Mouse (Mus musculus): ENCODE results near the gene Pitpnb.

Gene Pitpnb

DNA sequence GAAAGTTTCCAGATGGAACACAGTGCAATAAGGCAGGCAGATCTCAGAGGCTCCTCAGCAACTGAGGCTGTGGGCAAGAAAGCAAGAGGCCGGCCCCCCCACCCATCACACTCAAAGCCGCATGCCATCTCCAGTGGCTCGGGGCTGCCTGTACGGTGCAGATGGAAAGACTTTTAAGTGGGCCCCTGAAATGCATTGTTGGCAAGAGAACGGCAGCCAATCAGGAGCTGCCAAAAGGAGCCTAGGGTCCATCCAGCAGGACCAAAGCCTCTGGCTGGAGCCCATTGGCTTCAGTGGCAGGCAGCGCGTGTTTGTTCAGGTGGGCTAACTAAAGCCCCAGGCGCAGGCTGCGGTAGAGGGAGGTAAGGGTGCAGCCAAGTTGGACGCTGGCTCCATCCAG is 65.2 kb downstream of the Pitpnb start:
- no peak for DNase-seq (ENCODE audit: extremely low read depth, low read depth, low spot score)

DNA sequence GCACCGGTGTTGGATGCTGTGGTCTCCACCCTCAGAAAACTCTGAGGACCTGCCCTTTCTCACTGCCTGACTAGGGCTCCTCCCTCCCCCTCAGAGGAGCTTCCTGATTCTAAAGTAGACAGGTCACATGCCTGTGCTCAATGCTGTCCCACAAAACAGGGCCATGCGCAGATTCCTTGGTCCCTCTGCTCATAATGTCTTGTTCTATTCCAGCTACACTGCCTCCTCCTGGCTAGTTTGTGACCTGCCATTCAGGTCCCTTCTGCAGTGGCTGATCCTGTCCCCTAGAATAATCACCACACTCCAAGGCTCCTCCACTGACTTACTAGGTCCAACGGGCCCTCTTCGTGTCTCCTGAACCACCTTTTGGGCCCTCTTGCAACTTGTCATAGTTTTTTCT is 65.6 kb downstream of the Pitpnb start:
- no peak for DNase-seq (ENCODE audit: extremely low read depth, low read depth, low spot score)

DNA sequence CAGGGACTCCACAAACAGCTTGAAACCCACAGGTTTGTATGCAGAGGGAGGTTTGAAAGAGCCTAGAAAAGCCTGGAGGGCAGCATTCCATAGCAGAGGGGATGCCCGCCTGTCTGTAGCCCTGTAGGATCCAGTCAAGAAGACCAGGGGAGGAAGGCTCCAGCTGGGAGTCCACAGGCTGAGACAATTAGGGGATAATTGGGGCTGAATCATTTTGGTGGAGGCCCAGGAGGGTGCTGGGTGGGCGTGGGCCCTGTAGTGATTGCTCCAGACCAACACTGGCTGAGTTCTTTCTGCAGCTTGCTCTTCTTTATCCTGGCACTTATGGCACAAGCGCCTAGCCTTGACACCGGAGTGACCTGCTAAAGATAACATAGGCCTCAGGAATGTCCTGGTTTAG is 67.9 kb downstream of the Pitpnb start:
- no peak for DNase-seq (ENCODE audit: extremely low read depth, low read depth, low spot score)

DNA sequence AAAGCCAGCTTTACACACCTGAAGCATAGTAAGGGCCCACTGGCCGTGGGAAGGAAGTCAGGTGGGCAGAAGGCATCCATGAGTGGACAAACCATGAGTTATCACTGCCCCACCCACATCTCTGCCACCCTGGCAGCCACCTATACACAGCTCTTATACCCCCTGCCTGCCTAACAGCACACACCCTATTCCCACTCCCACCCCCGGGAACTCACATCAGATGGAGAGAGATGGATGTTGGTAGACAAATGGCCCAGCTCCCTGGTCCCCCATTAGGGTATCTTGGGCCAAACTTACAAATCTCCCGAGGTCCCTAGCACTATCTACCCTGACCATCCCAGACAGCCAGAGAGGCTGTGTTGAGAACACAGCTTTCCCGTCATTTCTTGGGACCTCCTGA is 68.7 kb downstream of the Pitpnb start:
- DNase-seq (ENCODE audit: extremely low read depth, low read depth, low spot score) = no peak

DNA sequence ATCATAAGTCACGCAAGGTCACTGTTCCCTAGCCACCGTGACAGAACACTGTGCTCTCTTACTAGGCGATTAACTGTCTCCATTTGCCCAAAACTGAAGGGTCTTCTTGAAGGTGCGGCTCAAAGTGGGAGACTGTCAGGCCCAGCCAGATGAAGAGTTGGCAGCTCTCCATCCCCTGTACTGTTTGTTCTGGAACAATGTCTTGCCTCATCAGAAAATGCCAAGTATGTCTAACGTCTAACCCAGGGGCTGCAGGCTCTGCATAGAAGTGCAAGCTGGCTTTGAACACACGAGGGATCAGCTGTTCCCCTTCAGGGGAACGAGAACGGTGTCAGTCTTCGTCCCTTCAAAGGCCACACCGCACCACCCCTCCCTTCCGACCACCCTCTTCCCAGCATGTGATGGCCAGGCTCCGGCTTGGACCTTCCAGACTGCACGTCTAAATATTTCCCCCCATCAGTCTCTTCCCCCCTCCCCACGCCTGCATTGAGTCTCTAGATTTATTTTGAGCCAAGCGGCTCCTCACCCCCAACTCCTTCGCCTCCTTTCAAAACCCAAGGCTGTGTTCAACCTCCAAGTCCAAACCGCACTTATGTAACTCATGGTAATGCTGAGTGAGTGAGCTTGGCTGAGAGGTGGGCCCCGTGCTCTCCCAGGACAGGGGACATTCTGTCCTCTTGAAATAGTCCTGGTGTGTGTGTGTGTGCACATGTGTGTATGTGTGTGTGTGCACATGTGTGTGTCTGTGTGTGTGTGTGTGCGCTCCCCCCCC is 71.5 kb downstream of the Pitpnb start:
- no peak for DNase-seq (ENCODE audit: extremely low read depth, low read depth, low spot score)

DNA sequence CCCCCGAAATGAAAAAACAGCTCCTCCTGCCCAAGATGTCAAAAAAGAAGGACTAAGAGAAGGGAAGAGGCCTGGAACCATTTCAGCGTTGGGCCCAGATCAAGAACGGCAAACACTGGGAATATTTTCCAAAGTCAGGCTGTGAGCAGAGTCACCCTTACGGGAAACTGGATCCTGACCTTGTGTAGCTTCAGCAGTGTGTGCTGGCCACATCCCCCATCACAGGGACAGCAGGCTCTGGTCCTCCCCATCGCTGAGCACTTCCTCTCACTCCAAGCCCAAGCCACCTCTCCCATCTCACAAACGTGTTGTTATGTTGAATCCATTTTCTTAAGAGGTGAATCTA is 72.1 kb downstream of the Pitpnb start:
- DNase-seq (ENCODE audit: extremely low read depth, low read depth, low spot score) = no peak

DNA sequence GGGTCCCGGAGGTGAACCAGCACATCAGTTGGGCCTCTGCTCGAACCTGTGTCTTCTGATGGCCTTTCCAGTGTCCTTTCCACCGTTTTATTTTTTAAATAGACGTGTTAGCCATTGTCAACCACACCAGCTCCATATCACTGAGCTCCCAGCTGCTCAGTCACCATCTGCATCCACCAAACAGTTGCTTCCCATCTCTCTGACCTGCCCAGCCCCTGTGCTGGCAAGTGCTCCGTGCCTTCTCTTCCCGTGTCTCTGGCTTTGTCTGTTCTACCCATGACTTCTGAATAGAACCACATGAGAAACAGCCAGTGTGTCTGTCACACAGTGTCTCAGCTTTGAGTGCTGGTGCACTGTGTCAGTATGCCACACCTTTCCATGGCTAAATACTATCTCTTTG is 74.2 kb downstream of the Pitpnb start:
- DNase-seq (ENCODE audit: extremely low read depth, low read depth, low spot score) = no peak

DNA sequence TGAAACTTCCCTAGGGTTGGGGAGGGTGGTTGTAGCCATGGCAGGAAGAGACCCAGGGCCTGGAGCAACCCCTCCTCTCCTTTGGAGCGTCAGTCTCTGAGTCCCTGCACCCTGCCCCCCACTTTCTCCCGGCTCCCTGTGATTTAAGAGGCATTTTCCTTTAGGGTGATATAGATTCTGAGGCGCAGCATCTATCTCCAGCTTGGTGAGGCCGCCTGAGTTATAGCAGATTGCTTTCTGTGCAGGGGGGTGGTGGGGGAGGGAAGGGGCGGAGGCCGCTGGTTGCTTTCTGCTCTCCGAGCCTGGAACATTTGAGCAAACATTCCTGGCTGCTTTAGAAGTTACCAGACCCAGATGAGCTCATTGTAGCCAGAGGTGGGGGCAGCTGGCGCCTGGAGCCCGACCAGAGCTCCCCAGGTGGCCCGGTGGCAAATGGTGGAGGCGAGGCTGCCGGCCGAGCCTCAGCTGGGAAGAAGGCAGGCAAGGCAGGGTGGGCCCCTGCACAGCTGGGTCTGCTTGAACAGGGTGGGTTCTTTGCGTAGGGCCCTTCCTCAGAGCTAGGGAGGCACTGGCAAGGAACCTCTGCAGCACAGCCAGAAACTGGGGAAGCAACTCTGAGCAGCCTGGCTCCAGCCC is 78.0 kb downstream of the Pitpnb start:
- no peak for DNase-seq (ENCODE audit: extremely low read depth, low read depth, low spot score)

DNA sequence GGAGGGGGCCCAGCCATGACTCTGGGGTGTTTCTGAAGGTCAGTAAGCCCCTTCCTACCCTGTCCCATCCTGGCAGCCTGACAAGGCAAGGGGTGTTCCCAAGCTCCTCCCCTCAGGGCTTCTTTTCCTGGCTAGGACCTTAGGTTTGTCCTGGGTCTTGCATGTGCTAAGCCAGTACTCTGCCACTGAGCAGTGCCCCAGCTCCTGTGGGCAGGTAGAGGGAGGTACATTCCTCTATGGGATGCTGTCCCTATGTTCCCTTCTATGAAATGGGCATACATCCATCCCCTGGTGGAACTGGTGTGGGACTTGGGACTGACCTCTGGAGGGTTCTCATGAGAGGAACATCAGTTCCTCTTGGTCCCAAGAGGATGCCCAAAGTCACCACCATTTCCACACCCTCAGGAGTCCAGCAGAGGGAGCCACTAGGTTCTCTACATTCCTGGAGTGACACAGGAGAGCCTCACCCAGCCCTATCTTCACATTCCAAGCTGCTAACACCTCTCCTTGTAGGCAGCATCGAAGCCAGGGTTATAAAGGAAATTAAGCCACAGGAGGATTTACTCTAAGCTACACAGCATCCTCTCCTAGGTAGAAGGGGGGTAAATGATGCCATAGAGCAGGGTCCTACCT is 79.0 kb downstream of the Pitpnb start:
- DNase-seq (ENCODE audit: extremely low read depth, low read depth, low spot score) = no peak

DNA sequence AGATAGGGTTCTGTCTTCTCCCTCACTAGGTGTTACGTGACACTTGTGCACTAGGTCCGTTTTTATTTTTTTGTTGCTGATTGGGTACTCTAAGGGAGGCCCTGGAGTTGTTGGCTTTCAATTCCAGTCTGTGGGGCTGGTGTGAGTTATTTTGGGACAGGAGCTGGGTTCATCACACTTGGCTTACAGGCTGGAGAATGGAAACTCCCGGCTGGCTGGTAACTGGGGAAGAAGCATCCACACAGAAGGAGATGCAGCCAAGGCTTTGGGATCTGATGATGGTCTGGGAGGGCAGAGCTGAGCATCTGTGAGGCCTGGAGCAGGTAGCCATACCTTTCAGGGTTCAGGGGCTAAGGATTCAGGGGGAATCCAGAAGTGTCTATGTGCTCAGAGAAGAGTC is 80.1 kb downstream of the Pitpnb start:
- DNase-seq (ENCODE audit: extremely low read depth, low read depth, low spot score) = no peak

DNA sequence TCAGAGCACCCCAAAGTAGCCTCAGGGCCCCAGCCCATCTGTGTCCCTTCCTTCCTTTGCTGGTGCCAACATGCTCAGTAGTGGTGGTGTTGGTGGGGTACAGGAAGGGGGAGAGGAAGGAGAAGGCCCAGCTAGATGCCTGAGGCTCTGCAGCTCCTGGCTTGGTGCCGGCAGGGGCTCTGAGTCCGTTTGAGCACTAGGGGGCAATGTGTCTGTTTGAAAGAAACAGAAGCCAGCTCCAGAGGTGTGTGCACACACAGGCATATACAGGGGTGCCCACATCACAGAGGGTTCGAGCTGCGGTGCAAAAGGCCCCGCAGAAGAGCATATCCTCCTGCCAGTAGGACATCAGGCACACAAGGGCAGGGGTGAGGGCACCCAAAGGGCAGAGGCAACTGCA is 83.6 kb downstream of the Pitpnb start:
- DNase-seq (ENCODE audit: extremely low read depth, low read depth, low spot score) = no peak

DNA sequence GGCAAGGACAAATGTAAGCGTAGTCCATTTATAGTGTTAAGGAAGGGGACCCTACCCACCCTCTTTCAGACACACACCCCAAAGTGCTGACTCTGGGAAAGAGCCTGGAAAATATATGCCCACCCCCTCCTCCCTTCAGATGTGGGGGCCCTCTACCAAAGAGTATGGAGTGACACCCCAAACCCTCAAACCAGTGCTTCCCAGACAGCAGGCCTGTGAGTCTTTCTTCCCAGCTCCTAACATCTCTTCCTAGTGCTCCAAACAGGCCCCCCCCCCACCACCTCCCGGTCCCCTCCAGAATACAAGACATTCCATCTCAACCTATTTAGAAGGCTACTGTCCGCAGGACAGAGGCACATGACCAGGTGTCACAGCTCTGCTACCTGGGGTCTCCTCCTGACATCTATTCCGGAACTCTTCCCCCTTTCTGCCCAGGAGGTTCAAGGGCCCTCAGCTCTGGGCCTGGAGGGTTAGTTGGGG is 84.2 kb downstream of the Pitpnb start:
- DNase-seq (ENCODE audit: extremely low read depth, low read depth, low spot score) = no peak

DNA sequence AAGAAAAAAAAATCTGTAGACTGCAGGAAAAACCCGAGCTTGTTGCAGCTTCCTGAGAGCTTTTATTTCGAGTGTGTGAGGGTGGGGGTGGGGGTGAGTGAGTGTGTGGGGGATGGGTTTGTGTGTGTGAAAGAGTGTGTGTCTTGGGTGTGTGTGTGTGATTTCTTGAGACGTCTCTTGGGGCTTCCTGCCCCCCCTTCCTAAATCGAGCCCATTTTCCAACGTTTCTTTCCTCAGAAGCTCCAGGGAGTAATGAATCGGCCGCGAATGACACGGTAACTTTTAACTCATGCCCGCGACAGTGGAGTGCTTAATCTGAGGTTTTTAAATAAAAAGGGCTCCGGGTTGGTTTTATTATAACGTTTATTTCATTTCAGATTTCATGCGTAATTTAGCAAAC is 85.0 kb downstream of the Pitpnb start:
- DNase-seq (ENCODE audit: extremely low read depth, low read depth, low spot score) = no peak

DNA sequence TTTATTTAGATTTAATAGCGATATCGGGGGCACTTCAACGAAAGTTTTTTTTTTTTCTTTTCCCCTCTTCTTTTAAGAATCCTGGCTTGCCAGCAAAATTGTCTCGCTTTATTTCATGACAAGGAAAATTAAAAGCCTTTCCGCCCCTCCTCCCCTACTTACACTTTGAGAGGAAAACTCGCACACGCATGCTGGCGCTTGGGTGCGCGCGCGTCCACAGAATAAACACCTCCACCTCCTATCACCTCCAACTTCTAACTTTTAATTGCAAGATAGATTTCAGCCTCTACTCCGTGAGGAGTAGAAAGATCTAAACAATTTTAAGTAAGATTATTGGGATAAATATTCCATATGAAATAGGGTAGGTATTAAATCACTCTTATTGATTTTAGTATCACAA is 85.5 kb downstream of the Pitpnb start:
- no peak for DNase-seq (ENCODE audit: extremely low read depth, low read depth, low spot score)

DNA sequence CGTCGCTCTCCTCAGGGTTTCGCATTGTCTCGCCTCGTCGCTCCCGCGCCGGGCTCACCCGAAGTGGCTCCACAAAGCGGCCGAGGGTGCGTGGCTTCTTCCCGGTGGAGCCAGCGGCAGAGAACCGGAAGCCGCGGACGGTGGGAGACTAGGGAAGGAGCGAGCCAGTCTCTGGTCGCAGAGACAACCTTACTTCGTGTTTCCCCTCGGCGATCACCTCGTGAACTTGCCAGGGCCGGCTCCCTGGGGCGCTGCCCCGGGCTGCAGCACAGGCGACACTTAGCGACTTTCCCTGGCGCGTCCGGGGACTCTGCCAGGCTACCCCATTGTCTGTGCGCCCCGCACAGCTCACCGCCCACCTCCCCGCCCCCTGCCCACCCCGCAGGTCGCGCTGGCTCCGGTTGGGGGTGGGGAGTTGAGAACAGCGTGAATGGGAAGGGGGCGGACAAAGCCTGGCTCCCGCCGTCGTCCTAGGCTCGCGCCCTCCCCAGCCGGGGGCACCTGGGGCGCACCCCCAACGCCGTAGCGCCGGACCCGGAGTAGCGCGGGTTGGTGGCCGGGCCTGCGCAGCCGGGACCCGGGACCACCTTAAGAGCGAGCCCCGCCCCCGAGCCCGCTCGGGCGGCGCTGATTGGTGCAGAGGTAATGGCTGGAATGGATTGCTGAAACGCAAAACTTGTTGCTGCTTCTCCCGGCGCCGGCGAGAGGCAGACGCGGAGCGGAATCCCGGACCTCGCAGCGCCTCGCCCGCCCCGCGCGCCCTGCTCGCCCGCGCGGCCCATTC is 86.2 kb downstream of the Pitpnb start, which contains the start of gene Mn1:
Mn1 (plus strand) TSS at position 772 of the 784 bp plus-strand sequence.
- no peak for DNase-seq (ENCODE audit: extremely low read depth, low read depth, low spot score)

DNA sequence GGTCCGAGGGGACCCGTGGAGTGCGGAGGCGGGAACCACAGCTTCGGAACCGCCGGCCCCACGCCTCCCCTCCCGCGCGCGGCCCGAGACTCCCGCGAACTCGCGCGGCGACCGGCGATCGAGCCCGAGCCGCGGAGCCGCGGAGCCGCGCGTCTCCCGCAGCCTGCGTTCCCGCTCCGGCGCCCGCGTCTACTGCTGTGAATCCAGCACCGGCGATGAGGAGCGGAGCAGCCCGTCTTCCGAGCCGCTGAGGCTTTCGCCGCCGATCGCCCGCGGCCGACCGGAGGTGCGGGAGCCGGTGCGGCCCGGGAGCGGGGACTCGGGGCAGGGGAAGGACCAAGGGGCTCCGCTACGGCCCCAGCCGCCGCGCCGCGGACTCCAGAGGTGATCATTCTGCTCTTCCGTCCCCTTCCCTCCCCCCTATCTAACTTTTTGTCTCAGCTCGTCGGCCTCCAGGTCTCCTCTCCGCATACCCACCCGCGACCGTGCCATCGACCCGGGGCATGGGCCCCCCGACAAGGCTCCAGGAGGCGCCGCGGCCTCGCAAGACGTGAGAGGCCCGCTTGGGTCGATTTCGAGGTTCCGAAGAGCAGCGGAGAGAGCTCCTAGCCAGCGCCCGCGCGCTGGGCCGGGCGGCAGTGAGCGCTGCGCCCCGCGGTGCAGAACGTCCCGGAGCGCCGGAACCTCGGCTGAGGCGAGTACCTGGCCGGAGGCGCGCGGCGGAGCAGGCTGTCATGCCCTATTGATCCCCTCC is 87.0 kb downstream of the Pitpnb start:
- DNase-seq (ENCODE audit: extremely low read depth, low read depth, low spot score) = no peak

DNA sequence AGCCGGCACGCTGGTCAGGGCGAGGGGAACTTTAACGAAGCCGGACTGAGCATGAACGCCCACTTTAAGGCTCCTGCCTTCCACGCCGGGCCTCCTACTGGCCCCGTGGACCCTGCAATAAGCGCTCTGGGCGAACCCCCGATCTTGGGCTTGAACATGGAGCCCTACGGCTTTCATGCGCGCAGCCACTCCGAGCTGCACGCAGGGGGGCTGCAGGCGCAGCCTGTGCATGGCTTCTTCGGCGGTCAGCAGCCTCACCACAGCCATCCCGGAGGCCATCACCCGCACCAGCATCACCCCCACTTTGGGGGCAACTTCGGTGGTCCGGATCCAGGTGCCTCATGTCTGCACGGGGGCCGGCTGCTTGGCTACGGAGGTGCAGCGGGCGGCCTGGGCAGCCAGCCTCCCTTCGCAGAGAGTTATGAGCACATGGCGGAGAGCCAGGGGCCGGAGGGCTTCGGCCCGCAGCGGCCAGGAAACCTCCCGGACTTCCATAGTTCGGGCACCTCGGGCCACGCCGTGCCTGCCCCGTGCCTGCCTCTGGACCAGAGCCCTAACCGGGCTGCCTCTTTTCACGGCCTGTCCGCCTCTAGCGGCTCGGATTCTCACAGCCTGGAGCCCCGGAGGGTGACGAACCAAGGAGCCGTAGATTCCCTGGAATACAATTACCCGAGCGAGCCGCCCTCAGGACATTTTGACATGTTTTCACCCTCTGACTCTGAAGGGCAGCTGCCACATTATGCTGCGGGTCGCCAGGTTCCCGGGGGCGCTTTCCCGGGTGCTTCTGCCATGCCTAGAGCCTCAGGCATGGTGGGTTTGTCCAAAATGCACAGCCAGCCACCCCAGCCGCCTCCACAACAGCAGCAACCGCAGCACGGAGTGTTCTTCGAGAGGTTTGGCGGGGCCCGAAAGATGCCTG is 87.9 kb downstream of the Pitpnb start:
- no peak for DNase-seq (ENCODE audit: extremely low read depth, low read depth, low spot score)

DNA sequence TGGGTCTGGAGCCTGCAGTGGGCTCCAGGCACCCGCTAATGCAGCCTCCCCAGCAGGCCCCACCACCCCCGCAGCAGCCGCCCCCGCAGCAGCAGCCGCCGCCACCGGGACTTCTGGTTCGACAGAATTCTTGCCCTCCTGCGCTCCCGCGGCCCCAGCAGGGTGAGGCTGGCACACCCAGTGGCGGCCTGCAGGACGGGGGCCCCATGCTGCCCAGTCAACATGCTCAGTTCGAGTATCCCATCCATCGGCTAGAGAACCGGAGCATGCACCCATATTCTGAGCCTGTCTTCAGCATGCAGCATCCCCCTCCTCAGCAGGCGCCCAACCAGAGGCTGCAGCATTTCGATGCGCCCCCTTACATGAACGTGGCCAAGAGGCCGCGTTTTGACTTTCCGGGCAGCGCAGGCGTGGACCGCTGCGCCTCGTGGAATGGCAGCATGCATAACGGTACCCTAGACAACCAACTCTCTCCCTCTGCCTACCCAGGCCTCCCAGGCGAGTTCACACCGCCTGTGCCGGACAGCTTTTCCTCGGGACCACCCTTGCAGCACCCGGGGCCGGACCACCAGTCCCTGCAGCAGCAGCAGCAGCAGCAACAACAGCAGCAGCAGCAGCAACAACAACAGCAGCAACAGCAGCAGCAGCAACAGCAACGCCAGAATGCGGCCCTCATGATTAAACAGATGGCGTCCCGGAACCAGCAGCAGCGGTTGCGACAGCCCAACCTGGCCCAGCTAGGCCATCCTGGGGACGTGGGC is 88.7 kb downstream of the Pitpnb start:
- no peak for DNase-seq (ENCODE audit: extremely low read depth, low read depth, low spot score)

All from fat pad, adult 2 months (tissue).